Mouse (Mus musculus): ENCODE data around the gene Smbd1.

Gene Smbd1

DNA sequence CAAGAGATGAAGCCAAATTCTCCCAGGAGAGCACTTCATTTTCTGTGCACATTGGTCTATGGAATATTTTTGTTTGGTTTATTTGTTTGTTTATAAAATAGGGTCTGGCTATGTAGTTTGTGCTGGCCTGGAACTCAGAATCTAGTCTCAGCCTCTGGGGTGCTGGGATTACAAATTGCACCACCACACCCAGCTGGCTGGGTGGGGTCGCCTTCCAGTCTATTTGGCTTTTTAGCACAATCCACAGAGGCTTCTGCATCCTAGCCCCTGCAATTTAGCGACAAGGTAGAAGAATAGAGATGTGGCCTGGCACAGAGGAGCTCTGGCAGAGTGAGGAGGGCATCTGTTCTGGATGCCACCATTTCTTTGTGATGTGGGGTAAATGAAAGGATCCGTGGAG, 3.5 kb upstream of the Smbd1 start:
- no peak for DNase-seq (ENCODE audit: extremely low spot score, low spot score)

DNA sequence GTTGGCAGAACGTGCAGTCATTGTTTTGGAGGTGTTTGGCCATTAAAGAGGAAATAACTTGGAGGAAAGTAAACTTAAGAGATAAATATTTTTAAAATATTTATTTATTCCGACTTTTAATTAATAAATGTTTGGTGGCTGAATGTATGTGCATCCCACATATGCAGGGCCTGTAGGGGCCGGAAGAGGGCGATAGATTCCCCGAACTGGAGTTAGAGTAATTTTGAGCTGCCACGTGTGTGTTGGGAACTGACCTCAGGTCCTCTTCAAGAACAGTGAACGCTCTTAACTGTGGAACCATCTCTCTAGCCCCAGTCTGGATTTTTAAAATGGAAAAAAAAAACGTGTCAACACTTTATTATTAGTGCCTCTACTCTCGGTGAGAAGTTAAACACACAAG, 3.1 kb upstream of the Smbd1 start:
- DNase-seq (ENCODE audit: extremely low spot score, low spot score) = no peak

DNA sequence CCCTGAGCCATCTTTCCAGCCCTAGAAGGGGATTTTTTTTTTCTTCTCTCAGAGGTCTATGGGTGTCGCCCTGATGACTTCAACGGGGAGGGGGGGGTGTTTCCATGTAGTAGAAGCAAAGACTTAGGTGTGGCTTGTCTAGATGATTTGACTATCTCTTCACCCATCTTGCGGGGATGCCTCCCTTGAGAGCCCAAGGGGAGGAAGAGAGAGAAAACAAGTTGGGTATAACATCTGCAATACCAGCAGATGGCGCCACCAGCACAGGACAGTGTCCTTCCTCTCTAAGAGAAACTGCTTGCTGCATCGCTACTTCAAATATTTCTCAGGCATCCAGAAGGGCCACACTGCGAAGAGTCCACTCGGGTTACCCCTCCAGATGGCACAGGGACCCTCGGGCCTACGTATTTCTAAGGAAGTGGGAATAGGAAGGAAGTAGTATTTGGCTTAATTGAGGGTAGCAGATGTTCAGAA, 2.6 kb upstream of the Smbd1 start:
- DNase-seq (ENCODE audit: extremely low spot score, low spot score) = peak; percentile 84

DNA sequence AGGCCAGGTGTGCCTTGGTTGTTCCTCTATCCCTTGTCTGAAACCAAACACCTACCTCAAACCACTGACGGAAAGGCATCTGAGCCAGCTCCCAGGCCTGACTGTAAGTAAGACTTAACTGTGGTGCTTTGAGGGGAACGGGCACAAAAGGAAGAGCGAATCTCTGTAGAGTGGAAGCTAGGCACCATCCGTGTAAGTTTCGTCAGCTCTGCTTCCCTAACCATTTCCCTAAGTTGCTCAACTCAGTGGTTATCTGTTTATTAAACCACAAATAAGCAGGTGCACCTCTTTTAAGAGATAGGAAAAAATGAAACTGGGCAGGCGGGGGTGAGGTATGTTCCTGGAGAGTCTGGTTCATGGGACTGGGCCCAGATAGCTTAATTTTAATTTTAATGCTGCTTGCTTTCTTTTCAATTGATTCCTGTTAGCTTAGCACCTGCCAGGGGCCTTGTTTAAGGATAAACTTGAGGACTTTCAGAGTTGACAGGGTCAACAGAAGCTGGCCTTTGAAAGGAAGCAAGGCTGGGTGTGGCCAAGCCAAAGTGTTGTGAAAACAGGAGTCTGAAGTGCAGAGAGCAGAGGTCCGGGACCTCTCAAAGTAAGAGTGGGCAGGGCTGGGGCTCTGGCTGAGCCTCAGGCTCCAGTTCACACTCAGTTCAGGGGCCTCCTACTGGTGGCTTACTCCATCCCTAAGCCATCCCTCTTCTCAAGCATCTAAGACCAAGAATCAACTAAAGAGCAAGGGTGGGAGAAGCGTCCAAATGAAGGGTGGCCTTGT, 2.7 kb downstream of the Smbd1 start:
- no peak for DNase-seq (ENCODE audit: extremely low spot score, low spot score)

DNA sequence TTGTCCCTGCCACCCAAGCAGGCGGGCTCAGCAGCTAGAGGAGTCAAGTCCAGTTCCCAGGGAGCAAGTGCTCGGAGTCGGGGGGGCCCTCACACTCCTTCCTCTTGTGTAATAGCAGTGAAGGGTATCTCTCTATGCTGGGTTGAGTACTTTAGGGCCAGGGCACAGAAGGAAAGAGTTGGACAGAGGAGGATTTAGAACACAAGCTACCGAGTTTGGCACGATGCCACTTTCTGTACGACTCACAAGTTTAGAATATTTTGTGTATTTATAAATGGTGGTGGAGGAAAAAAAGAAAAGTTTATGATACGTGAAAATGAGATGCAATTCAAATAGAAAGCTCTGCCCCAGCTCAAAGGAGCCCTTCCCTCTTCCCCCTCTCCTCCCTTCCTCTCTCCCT, 5.1 kb downstream of the Smbd1 start:
- DNase-seq (ENCODE audit: extremely low spot score, low spot score) = no peak

DNA sequence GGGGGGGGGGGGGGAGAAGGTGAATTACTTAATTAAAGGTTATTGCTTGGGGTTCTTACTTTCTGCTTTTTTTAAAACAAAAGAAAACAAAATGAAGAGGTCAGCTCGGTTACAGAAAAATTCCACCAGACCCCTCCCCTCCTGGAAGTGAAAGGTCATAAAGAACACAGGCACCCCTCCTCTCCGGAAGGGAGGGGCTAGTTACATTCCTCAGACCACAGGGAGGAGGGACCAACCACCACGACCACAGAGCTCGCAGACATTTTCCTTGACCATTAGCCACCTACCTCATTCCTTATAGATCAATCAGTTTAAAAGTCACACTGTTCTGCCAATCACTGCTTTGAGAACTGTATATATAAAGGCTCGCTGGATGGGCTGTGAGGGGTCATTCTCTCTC, 6.4 kb downstream of the Smbd1 start:
- DNase-seq (ENCODE audit: extremely low spot score, low spot score) = no peak

DNA sequence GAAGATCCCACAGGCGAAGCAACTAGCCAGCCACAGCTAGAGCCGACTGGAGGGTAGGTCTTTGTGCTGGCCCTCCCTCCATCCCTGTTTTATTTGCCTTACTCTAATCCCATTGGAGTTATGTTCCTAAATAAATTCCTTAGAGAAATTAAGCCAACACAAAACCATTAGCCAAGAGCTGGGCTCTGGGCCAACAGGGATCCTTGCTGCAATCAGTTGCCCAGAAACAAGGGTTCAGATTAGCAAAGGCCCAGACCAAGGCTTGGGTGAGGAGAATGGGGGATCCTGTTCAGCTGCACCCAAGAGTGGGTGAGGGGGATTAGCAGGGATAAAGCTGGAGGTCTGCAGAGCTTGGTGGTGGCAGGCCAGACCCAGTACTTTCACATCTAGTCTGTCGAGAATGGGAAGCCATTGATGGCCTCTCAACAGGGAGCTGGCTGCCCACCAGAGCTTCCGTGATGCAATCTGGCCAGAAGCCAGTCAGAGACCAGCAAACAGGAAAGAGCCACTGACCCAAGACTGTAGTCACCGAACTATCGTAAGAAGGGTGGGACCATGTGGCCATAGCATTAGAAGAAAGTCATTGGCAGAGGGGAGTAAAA, 6.9 kb downstream of the Smbd1 start:
- no peak for DNase-seq (ENCODE audit: extremely low spot score, low spot score)

DNA sequence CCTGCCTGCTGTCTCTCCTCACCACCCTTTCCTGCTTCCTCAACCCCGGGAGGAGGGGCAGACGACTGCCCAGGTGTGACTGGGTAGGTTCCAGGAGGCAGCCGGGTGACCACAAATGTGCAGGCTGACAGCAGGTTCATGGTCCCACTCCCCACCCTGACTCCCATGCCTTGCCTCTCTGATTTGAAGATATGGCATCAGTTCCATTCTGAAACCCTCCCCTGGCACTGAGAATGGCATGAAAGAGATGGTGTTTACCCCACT, 12.9 kb downstream of the Smbd1 start, which contains the start of gene Muc20:
Gene Muc20, minus strand, starts transcription at position 10 of the 264 bp plus-strand sequence.
- DNase-seq (ENCODE audit: extremely low spot score, low spot score) = no peak

DNA sequence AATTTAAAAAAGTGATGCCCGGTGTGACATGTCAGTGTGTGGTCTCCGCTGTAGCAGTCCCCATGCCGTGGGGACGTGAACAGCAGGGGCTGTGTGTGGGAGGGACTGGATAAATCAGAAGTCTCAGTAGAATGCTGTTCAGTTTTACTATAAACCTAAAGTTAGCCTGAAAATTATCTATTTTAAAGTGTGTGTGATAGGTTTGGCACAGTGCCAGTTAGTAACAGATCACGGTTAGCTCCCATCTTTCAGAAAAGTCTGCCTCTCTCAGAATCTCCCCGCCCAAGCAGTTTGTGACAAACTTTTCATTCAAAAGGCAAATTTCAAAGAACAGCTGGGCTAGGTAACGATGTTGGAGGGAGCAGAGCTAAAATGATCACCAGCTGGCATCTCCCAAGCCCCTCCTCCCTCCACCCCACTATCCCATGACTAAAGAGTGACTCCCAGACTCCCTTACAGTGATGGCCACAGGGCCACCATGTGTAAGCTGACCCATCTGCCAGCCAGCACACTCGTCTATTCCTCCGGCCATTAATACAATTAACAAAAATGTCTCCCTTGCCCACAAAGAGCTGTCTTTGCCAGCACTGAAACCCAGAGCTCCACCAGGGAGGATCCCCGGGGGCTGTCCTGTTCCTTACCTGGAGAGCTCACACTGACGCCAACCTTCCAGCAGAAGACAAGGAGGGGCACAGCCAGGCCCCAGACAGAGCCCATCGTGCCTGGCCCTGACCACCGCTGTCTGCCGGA, 13.4 kb downstream of the Smbd1 start:
- DNase-seq (ENCODE audit: extremely low spot score, low spot score) = no peak

DNA sequence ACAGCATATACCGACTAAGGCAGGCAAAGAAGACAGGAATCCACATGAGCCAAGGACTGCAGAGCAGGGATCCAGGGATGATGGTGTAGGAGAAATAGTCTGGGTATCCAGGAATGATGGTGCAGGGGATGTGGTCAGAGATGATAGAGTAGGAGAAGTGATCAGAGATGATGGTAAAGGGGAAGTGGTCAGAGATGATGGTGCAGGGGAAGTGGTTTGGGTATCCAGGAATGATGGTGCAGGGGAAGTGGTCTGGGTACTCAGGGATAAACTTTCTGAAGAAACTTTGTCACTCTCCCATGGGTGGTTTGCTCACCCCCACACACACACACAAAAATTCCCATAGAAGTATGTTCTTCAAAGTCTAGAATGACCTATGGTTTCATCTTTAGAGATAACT, 15.1 kb downstream of the Smbd1 start:
- DNase-seq (ENCODE audit: extremely low spot score, low spot score) = no peak

DNA sequence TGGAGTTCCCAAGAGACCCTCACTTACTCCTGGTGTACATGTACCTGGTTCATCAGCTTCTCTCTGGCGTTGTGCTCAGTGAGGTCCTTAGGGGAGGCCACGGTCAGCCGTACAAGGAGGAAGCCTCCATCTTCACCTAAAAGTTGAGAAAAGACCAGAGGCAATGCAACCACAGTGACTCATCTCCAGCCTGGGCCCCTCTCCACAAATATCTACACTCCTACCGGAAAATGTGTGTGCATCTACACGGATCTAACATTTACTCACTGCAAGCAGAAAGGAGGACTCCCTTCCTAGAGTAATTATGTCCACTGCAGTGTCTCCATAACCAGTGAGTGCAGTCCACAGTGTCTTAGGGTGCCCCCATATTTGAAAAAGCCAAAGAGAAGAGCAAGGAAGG, 20.2 kb downstream of the Smbd1 start:
- no peak for DNase-seq (ENCODE audit: extremely low spot score, low spot score)

DNA sequence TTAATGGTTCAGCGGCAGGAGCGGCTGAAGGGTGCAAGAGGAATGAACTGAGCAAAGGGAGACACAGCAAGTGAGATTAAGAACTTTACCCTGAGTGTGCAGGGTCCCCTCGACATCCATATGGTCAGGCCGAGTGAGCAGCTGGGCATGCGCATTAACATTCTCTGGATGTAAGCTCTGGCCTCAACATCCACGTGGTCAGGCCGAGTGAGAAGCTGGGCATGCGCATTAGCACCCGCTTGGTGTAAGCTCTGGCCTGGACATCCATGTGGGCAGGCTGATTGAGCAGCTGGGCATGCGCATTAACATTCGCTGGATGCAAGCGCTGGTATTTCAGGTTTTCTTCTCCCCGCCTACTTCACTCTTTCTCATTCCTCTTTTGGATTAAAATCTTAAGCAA, 25.4 kb downstream of the Smbd1 start:
- DNase-seq (ENCODE audit: extremely low spot score, low spot score) = peak; percentile 20

DNA sequence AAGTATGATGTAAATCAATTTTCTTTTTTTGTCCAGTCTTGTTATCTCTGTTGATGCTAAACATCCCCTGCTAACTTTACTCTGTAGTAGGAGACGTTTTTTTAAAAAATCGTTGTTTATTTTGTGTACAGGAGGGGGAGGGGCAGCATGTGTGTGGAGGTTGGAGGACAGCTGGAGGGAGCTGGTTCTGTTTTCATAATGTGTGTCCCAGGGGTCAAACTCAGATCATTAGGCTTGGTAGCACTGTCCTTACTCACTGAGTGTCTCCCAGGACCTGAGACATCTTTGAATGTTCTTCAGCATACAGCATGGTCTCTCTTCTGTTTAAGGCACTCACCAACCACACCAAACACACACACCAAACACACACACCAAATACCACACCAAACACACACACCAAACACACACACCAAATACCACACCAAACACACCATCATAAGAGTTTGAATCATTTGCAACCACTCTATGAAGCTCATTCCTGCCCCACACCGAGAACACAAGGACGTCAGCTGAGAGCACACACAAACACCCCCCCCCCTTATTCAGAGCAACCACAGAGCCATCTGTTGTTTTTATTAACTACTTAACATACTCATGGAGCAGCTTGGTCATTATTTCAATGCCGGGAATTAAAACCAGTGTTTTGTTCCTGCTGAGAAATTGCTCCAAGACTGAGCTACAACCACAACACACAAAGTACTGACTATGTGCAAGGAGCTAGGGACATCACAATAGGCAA, 26.8 kb downstream of the Smbd1 start:
- no peak for DNase-seq (ENCODE audit: extremely low spot score, low spot score)

DNA sequence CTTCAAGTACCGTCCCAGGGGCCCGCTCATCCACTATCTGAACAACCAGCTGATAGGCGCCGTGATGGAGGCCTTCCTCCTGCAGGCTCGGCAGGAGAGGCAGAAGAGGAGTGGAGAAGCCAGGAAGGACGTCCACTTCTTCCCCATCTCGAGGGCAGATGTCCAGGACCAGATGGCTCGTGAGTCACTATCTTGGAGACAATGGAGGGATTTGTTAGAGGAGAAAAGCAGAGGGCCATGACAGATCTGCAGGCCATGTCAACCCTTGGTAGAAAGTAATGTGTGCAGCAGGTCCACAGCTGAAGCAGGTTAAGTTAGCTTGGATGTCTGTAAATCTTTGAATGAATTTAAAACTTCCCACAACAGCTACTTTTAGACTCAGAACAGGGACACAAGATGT, 31.3 kb downstream of the Smbd1 start:
- DNase-seq (ENCODE audit: extremely low spot score, low spot score) = no peak

DNA sequence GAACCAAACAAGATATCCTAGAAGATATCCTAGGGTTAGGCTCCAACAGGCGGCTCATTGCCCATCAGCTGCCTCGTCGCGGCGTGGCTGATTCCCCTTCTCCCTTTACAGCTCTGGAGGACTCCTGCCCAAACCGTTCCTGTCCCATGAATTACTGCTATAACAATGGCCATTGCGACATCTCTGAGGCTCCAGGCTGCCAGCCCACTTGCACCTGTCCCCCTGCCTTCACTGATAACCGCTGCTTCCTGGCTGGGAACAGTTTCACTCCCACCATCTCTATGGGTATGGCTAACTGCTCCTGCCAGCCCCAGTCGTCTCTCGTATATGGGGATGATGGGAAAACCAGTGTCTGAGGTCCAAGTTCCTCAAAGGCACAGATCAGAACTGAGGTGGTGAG, 33.6 kb downstream of the Smbd1 start:
- no peak for DNase-seq (ENCODE audit: extremely low spot score, low spot score)

DNA sequence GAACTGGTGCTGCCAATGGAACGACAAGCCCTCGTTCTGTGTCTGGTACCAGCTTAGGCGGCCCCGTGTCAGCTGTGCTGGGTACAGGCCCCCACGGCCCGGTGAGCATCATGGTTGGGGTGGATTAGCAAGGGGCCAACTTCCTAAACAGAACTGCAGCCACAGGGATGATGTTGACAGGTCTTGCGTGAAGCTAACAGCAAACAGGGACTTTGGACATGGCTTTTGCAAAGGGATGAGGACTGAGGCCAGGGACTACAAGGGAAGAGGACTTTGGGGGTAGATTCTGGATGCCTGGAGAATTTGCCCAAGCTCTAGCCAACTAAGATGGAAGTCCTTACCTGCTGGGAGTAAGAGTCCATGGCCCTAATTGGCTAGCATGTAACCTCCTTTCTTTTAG, 43.4 kb downstream of the Smbd1 start:
- no peak for DNase-seq (ENCODE audit: extremely low spot score, low spot score)

DNA sequence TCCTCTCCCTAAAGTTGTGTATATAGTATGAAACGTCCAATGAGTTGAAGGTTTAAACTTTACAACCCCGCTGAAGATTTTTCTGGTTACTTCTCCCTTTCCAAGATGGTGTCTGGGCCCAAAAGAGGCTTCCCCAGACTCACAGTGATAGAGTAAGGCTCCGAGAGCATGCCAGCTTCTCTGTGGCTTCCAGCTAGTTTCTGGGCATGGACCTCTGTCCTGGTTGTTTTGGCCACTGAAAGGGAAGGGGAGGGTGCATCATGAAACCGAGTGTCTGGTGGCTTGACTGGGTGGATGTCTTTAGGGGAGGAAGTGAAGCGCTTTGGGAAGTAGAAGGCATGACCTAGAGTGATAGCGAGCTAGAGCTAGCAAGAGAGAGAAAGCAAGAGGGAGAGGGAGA, 45.3 kb downstream of the Smbd1 start:
- no peak for DNase-seq (ENCODE audit: extremely low spot score, low spot score)

DNA sequence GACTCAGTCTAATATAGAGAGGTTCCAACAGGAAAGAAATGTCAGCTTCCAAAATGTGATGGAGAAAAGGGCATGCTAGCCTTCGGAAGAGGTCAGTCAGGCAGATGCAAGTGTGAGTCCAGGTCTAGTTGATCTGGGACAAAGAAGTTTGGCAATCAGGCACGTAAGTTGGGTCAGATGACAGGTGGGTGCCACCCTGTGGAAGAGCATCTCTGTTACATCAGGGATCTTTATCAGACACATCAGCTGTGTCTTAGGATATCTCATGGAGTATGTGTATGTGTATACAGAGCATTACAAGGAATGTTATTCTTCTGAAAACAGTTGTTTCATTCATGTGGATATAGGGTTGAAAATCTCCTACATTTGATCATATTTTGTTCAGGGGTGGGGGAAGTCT, 45.7 kb downstream of the Smbd1 start:
- DNase-seq (ENCODE audit: extremely low spot score, low spot score) = no peak
